Mouse (Mus musculus): ENCODE results near the gene Tmtc3. TPM values are rescaled to one million over a fixed set of nuclear protein-coding genes. Genes with fewer than 3 reads are reported as not detected.

The Tmtc3 gene
- 2.1 TPM for polyA plus RNA-seq (2012; fragmentation: generic; extraction: Trizol)

DNA sequence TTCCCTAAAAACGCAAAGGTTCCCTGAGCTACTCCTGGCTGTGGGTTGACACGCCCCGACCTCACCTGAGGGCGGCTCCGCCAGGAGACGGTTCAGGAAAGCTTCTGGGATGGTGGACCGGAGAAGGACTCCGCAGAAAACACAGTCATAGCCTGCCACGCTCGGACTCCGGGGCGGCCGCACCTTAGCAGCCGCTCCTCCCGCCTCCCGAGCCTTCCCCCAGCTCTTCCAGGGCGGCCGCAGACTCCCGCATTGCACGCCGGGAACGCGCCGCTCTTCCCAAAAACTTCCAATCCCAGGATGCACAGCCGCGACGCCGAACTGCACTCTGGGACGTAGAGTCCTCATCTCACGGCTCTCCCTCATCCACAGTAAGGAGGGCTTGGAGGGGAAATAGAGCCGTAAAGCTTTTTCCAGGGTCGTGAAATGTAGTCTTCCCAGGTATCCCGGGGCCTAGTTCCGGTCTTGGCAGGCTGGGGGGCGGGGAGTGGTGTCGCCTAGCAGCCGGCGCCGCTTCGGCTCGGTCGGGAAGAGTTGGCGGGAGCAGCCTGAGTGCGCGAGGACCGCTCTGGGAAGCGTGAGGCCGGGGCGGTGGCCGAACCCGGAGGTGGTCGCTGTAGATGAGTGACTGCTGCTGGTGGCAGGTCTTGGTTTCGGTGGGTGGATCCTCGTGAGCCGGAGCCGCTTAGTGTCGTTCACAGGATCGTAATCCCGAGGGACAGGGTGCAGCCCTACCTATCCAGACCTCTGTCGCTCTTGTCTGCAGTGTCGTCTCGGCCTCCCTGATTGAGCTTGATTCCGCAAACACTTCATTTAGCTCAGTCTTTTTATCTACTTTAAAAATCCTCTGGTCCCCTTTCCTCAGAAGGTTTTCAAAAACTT, at the start of gene Tmtc3, which contains the start of gene Cep290:
Tmtc3 (minus strand) TSS at position 254 of the 882 bp plus-strand sequence.
Cep290 (plus strand) TSS at position 462 of the 882 bp plus-strand sequence.
- Histone ChIP-seq H3K36me3 (ENCODE audit: control insufficient read depth, insufficient read depth) (no peaks in the 10 kb centered on the region), H3ac (ENCODE audit: control insufficient read depth, insufficient read length) (peak within 1 kb of the TSS; percentile 56), H3K4me3 (peak within 1 kb of the TSS; percentile 85), H3K79me2 (ENCODE audit: control insufficient read depth, insufficient read depth) (peaks cover 39% of the 10 kb centered on the region), H3K27me3 (ENCODE audit: control insufficient read depth, insufficient read depth, insufficient read length) (no peaks in the 10 kb centered on the region), H3K4me2 (ENCODE audit: low read depth) (peak within 1 kb of the TSS; percentile 91)
- TF ChIP-seq POLR2A (IDR thresholded peaks at IDR 0.05; ENCODE audit: insufficient read length, low read depth) = peak; percentile 68
- TF ChIP-seq CEBPB (IDR thresholded peaks at IDR 0.05; ENCODE audit: insufficient read depth, poor library complexity, severe bottlenecking) = no peak
- TF ChIP-seq POLR2AphosphoS2 (IDR thresholded peaks at IDR 0.05; ENCODE audit: insufficient read length, low read depth) = peak; percentile 54
- no peak for TF ChIP-seq REST (IDR thresholded peaks at IDR 0.05; ENCODE audit: insufficient read depth, insufficient read length)

DNA sequence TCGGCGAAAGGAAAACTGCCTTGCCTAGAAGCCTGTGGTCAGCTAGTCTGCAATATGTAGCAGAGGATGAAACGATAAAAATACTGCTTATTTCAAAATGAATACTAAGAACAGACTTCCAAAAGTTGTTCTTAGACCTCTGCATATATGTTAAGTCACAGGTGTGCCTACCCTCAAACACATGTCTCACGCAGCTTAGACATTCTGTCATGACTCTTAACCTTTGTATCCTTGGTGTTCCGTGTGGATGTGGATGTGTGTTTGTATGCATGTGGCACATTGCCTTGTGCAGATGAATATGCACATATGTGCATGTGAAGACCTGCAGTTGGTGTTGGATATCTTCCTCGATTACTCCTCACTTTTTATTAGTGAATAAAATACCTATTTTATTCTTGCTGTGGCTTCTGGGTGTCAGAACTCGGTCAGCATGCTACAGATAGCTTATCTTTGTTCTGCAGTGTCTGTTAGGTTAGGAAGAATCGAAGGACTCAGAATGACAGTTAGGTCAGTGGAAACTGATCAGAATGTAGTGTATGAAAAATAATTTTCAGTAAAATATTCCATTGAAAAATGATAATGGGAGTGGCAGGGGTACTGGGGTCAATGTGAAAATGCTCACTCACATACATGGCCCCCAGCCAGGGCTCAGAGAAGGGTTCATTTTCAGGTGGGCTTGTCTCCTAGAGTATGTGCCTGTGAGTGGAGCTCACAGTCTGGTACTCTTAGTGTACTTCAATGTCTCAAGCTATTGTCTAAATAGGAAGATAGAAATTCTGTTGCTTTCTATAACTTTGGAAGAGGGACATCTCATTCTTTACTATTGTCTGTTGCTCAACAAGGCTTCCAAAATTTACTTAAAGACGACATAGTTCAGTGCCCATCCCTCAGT, 37.6 kb upstream of the Tmtc3 start:
- no peak overlapping the region for H3K4me3 ChIP-seq
- no peaks in the 10 kb centered on the region for H3K36me3 ChIP-seq (ENCODE audit: control insufficient read depth, insufficient read depth)
- H3K4me2 ChIP-seq (ENCODE audit: low read depth) = no peak overlapping the region
- H3K79me2 ChIP-seq (ENCODE audit: control insufficient read depth, insufficient read depth) = no peaks in the 10 kb centered on the region
- TF ChIP-seq MYOD1 (IDR thresholded peaks at IDR 0.05; ENCODE audit: control insufficient read depth in 1 of 3, insufficient read length in 2 of 3, low read depth in 2 of 3) (no peak), MAX (IDR thresholded peaks at IDR 0.05; ENCODE audit: low read depth) (no peak), E2F4 (IDR thresholded peaks at IDR 0.05; ENCODE audit: insufficient read depth) (no peak), USF1 (IDR thresholded peaks at IDR 0.05; ENCODE audit: low read depth) (no peak), TCF3 (IDR thresholded peaks at IDR 0.05; ENCODE audit: insufficient read length, low read depth) (no peak), SRF (IDR thresholded peaks at IDR 0.05; ENCODE audit: control insufficient read depth, insufficient read length, low read depth) (no peak), REST (IDR thresholded peaks at IDR 0.05; ENCODE audit: insufficient read depth, insufficient read length) (no peak), POLR2A (IDR thresholded peaks at IDR 0.05; ENCODE audit: insufficient read length, low read depth) (no peak), CEBPB (IDR thresholded peaks at IDR 0.05; ENCODE audit: insufficient read depth, poor library complexity, severe bottlenecking) (no peak), TCF12 (IDR thresholded peaks at IDR 0.05; ENCODE audit: insufficient read depth, poor library complexity, severe bottlenecking) (no peak), POLR2AphosphoS2 (IDR thresholded peaks at IDR 0.05; ENCODE audit: insufficient read length, low read depth) (no peak), MYOG (IDR thresholded peaks at IDR 0.05; ENCODE audit: control insufficient read depth in 1 of 3, insufficient read depth in 1 of 3, insufficient read length in 2 of 3, low read depth in 2 of 3) (no peak)
- no peaks in the 10 kb centered on the region for H3K27me3 ChIP-seq (ENCODE audit: control insufficient read depth, insufficient read depth, insufficient read length)
- H3ac ChIP-seq (ENCODE audit: control insufficient read depth, insufficient read length) = no peak overlapping the region

DNA sequence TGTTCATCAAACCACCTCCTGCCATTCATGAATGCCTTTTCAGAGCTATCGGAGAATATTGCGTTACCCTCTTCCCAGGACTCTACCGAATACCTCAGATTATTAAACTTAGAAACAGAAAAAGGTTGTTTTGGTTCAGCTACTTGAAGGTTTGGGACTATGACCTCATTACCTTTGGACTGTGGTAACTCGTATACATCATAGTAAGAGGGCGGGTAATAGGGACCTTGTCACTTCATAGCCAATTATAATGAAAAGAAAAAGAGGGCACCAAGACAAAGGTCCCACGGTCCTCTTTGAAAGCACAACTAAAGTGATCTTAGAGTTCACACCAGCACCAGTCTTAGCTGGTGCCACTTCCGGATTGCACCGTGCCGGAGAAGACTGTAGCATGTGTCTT, 35.2 kb upstream of the Tmtc3 start:
- no peaks in the 10 kb centered on the region for H3K79me2 ChIP-seq (ENCODE audit: control insufficient read depth, insufficient read depth)
- no peaks in the 10 kb centered on the region for H3K36me3 ChIP-seq (ENCODE audit: control insufficient read depth, insufficient read depth)
- TF ChIP-seq POLR2A (IDR thresholded peaks at IDR 0.05; ENCODE audit: insufficient read length, low read depth) (no peak), E2F4 (IDR thresholded peaks at IDR 0.05; ENCODE audit: insufficient read depth) (no peak), USF1 (IDR thresholded peaks at IDR 0.05; ENCODE audit: low read depth) (no peak)
- no peak overlapping the region for H3K4me3 ChIP-seq
- H3K4me2 ChIP-seq (ENCODE audit: low read depth) = no peak overlapping the region
- H3ac ChIP-seq (ENCODE audit: control insufficient read depth, insufficient read length) = no peak overlapping the region
- H3K27me3 ChIP-seq (ENCODE audit: control insufficient read depth, insufficient read depth, insufficient read length) = no peaks in the 10 kb centered on the region

DNA sequence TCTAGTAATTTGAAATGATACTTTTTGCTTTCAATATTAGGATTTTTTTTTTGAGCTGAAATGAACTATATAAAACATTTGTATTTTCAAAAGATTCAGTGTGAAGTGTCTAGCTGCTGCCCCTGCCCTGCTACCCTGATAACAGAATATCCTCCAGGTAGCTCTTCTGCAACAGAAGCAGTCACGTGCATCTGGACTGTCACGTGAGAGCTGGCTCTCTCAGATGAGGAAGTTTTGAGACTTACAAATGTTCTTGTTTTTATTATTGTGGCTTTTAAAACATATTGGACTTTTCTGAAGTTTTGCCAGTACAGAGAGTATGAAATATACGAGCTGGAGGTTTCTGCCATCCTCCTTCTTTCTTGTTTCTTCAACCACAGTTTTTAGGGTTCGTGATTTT, 34.5 kb upstream of the Tmtc3 start:
- H3K36me3 ChIP-seq (ENCODE audit: control insufficient read depth, insufficient read depth) = no peaks in the 10 kb centered on the region
- H3K27me3 ChIP-seq (ENCODE audit: control insufficient read depth, insufficient read depth, insufficient read length) = no peaks in the 10 kb centered on the region
- TF ChIP-seq TCF3 (IDR thresholded peaks at IDR 0.05; ENCODE audit: insufficient read length, low read depth) (no peak), USF1 (IDR thresholded peaks at IDR 0.05; ENCODE audit: low read depth) (no peak), MYOD1 (IDR thresholded peaks at IDR 0.05; ENCODE audit: control insufficient read depth in 1 of 3, insufficient read length in 2 of 3, low read depth in 2 of 3) (no peak), REST (IDR thresholded peaks at IDR 0.05; ENCODE audit: insufficient read depth, insufficient read length) (no peak), POLR2AphosphoS2 (IDR thresholded peaks at IDR 0.05; ENCODE audit: insufficient read length, low read depth) (no peak), SRF (IDR thresholded peaks at IDR 0.05; ENCODE audit: control insufficient read depth, insufficient read length, low read depth) (no peak), CEBPB (IDR thresholded peaks at IDR 0.05; ENCODE audit: insufficient read depth, poor library complexity, severe bottlenecking) (no peak), POLR2A (IDR thresholded peaks at IDR 0.05; ENCODE audit: insufficient read length, low read depth) (no peak), MYOG (IDR thresholded peaks at IDR 0.05; ENCODE audit: control insufficient read depth in 1 of 3, insufficient read depth in 1 of 3, insufficient read length in 2 of 3, low read depth in 2 of 3) (no peak), MAX (IDR thresholded peaks at IDR 0.05; ENCODE audit: low read depth) (no peak), TCF12 (IDR thresholded peaks at IDR 0.05; ENCODE audit: insufficient read depth, poor library complexity, severe bottlenecking) (no peak), E2F4 (IDR thresholded peaks at IDR 0.05; ENCODE audit: insufficient read depth) (no peak)
- no peaks in the 10 kb centered on the region for H3K79me2 ChIP-seq (ENCODE audit: control insufficient read depth, insufficient read depth)
- H3ac ChIP-seq (ENCODE audit: control insufficient read depth, insufficient read length) = no peak overlapping the region
- no peak overlapping the region for H3K4me3 ChIP-seq
- no peak overlapping the region for H3K4me2 ChIP-seq (ENCODE audit: low read depth)

Data from myocyte (in vitro differentiated cells).